Mouse (Mus musculus): ENCODE data around the gene Rnf207.

DNA sequence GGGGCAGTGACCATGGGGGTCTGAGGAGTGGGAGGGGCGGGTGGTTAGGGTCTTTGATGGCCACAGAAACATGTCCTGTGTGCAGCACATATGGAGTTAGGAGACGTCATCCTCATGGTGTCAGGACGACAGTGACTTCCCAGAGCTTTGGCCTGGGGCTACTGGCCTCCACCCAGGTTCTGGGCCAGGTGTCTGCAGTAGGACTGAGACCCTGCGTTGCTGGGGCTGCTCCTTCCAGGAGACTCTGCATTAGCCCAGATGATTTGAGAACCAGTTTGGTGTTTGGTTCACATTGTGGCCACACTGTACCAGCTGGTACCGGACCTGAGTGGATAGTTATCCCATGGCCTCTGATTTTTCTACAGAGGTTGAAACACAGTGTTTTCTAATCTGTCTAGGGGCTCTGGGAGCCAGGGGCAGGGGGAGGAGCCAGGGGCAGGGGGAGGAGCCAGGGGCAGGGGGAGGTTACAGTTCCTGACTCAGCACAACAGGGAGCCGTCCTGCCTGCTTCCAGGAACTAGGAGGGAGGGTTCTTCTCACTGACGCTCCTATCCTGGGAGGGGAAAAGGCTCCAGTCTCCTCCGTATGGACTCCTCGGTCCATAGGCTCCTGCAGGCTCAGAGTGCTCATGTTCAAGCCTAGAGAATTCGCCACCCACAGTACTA lies 55.1 kb downstream of the Rnf207 start:
- TF ChIP-seq POLR2A (IDR thresholded peaks at IDR 0.05; ENCODE audit: insufficient read depth, low read depth, low read length) (no peak), CTCF (IDR thresholded peaks at IDR 0.05; ENCODE audit: insufficient read depth, low read depth, low read length) (no peak)
